Mouse (Mus musculus): ENCODE data around the gene Kcnmb1.

Gene Kcnmb1

DNA sequence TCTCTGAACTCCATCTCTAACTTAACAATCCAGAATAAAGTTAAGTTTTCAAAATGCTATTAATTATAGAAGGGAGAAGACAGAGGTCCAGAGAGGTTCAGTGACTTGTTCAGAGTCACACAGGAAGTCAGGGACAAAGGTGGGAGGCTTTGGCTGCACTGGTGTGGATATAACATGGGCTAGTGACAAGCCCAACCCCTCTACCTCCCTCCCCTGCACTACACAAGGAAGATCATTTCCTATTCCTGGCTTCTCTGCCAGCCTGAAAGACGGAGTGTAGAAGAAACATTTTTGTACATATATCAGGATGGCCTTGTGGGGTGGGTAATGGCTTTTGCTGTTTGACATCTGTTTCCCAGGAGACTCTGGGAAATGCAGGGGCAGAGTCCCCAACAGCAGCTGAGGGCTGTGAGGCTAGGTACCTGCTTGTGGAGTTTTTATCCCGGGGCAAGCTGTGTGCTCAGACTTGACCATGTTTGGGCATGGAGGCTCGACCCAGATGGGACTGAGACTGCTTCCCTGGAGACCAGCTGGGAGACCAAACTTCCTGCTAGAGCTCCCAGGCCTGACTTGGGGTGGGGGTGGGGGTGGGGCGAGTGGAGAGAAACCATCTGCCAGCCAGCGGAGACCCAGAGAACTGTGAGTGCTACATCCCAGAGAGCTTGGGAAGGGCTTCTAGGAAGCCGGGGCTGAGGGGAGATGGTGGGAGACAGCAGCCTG lies at the start of gene Kcnmb1:
Kcnmb1 (plus strand) TSS at position 326 of the 720 bp plus-strand sequence.
- in situ Hi-C loops (cut with MboI, MseI): no loop called here

DNA sequence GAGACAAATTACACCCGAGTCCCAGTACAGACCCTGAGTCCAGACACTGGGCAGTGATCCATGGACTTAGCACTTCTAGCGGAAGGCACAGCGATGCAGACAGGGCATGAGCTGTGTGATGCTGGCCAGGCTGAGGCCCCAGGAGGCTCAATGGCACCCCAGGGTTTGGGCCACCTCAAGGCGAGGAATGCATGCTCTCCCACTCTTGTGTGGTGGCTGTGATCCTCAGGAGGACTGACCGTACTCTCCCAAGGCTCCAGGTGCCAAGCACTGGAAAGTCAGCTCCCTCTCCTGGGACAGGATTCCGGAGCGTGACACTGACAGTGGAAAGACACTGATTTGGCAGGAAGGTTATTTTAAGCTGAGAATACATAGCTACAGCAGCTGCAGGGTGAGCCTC lies 49.8 kb upstream of the Kcnmb1 start:
- in situ Hi-C loops (cut with MboI, MseI): loop anchor here (5.0 kb wide), 1 partner anchor 181 kb away; no protein-coding TSS in a partner anchor

DNA sequence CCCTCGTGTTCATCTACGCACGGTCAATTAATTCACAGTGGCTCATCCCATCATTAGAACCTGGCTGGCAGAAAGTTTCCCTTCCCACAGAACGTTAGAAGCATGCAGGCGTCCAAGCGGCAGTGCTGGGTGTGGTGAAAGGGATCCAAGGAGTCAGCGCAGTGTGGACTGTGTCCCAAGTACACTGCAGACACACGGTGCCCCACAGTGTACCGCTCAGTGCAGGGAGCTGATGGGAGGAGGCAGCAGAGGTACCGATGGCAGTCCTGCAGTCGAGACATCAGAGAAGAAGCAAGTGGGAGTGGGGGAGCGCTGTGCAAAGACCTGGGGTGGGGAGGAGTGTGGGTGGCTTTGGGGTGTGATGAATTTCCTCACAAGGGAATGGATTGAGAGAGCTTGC lies 48.6 kb upstream of the Kcnmb1 start:
- in situ Hi-C loops (cut with MboI, MseI): loop anchor here (5.0 kb wide), 1 partner anchor 182 kb away; no protein-coding TSS in a partner anchor

DNA sequence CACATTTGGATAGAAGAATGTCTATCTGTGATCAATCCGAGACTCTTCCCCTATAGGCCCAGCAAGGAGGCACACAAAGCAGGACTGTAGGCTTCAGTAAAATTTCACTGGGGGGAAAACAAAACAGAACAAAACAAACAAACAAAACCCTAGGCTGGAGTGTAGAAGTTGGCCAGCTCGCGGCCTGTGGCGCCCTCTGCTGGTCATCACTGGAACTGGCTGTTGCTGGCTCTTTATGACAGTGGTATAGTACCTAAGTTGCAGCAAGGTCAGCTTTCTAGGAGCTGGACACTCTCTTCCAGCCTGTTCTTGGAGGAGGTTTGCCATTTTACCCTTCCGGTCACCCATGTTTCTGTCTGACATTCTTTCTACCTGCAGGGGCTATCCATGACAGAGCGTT lies 45.2 kb upstream of the Kcnmb1 start:
- in situ Hi-C loops (cut with MboI, MseI): no loop called here

DNA sequence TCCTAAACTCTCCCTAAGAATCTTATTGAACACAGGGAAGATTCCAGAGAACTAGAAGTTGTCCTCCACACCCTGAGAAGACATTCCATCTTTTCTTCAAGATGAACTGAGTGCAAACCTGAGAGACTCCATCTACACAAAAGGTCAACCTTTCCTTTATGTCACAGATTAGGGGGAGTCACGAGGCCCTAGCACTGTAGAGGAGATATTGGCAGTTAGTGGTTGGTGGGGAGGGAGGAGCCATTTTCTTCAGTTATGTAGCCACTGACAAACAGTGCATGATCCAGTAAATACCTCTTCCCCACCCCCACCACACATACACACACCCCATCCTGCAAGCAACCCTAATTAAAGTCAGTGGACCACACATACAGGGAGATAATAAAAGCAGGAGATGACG lies 44.4 kb upstream of the Kcnmb1 start:
- in situ Hi-C loops (cut with MboI, MseI): no loop called here

DNA sequence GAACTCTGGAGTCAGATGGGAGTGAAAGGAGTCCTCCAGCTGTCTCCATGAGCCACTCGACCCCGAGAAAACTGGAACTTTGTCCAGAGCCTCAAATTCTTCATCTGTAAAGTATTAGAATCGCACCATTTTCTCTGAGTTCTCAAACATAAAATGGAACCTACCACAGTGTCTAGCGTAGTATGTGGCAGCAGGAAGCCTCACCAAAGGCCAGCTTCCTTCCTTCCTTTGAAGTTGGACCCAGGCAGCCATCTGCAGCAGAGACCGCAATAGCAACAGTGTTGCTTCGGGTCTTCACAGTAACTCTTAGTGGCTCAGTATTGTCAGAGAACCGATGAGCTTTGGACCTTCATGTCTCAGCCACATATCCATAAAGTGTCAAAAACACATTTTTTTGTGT lies 43.0 kb upstream of the Kcnmb1 start:
- in situ Hi-C loops (cut with MboI, MseI): no loop called here

DNA sequence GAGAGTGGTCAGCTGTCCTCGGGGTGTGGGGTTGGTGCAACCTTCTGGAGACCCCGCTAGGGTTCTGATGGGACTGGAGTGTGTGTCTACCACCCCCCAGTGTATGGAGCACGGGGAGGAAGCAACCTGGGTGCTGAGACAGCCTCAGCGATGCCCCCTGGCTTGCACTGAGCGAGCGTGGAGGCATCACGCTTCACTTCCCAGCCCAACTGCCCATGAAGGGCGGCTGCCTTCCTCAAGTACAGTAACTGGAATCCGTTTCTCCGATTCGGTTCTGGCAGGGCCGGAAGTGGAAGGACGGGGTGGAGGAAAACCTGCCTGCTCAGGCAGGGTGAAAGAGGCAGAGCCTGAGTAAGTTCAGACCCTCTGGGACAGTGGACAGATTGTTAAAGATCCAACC lies 41.4 kb upstream of the Kcnmb1 start:
- in situ Hi-C loops (cut with MboI, MseI): no loop called here

DNA sequence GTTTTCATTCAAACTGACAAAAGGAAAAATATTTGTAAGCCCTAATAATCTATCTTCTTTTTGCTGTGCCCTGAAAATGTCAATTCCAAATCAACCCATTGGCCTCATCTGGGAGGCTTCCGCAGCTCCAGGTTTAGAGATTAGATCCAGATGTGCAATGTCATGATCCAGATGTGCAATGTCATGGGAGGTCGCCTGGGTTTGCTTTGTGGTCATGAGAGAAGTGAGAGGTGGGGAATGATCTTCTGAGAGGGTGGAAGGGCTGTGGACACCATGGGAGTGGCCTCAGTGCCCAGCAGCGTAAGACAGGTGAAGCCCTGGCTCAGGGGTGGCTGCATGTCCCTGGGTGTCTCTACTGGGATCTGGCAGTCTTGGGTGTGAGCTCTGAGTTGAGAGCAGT lies 39.8 kb upstream of the Kcnmb1 start:
- in situ Hi-C loops (cut with MboI, MseI): no loop called here

DNA sequence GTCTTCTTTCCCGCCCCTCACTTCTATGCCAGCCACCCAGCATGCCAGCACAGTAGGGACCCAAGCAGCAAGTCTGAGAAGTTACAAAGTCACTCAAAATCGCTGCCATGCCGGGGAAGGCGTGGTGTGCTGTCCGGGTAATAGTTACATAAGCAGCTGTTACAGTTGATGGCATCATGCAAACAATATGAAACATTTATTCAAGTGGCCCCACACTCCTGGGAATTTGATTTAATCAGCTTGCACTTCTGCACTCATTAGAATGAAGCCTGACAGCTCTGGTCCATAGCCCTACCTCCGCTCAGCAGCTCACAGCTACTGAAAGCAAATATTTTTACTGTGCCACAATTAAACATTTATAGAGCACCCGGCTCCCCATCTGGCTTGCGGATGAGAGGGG lies 37.0 kb upstream of the Kcnmb1 start:
- in situ Hi-C loops (cut with MboI, MseI): no loop called here

DNA sequence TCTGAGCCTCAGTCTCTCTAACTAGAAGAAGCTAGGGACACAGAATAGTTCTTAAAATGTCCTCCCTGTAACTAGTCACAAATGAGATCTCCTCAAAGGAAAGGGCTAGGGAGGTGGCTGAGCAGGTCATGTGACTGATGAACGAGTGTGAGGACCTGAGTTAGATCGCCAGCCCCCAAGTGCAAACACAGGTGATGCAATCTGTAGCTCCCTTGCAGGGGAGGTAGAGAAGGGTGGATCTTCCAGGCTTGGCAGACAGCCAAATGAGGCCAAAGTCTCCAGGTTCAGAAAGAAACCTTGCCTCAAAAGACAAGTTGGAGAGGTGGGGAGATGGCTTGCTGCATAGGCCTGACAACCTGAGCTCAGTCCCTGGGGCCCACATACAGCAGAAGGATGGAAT lies 36.3 kb upstream of the Kcnmb1 start:
- in situ Hi-C loops (cut with MboI, MseI): no loop called here

DNA sequence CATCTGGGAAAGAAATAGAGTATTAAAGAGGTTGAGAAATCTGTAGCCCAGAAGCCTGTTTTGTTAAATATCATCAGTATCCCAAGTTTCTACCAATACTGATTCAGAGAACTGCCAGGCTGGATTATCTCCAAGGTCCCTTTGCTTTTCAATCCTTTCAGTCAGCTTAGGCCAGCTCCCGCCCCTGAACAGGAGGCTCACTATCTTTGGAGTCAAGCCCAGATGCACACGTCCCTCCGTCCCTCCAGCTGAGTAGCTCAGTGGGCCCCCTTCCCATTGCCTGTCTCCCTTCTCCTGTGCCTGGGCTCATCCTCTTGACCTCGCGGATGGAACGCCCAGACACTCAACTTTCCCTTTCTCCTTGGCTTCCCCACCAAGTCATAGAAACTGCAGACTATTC lies 35.5 kb upstream of the Kcnmb1 start:
- in situ Hi-C loops (cut with MboI, MseI): no loop called here

DNA sequence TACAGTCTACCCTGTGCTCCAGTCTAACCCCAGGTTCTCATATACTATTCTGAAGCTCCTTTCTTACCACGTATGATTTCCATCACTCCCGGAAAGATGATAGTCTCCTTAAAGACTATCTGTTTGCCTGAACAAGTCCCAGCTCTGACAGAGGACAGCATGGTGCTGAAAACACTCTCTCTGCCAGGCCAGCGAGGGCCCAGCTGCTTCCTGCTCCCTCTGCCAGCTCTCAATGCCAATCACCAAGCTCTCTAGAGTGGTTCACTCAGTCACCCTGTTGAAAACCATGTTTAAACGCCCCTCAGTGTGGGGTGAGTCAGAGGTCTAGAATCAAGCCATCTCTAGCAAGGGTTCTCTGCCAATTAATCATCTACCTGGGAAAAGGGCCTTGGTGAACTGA lies 35.0 kb upstream of the Kcnmb1 start:
- in situ Hi-C loops (cut with MboI, MseI): no loop called here

DNA sequence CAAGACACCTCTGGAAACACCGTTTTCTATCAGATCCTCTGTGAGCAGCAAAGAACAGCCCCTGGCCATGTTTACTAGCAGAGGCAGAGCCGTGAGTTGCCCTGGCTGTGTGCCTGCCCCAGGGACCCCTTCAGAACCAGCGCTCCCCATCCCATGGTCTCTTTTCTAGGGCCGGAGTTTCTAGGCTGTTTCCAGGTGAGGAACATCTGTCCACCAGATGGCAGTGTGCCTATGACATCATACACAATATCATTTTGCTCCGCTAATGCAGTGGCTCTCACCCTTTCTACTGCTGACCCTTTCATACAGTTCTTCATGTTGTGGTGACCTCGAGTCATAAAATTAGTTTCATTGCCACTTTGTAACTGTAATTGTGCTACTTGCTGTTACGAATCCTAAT lies 34.2 kb upstream of the Kcnmb1 start:
- in situ Hi-C loops (cut with MboI, MseI): no loop called here

DNA sequence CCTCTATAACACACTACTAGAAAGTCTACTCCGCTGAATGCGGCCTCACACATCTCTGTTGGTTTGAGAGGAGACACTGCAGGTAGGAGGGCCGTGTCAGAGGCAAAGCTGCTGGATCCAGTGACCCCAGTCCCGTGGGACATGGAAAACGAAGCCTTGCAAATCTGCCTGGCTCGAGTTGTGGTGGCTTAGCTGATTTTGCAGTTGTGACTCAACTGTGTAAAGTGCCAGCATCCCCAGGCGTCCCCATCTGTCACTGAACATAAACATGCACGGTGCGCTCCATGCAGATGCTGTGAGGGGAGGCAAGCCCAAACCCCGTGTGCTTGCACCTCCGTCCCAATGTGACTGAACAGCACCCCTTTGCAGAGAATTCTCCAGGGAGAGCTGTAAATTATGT lies 33.4 kb upstream of the Kcnmb1 start:
- in situ Hi-C loops (cut with MboI, MseI): no loop called here

DNA sequence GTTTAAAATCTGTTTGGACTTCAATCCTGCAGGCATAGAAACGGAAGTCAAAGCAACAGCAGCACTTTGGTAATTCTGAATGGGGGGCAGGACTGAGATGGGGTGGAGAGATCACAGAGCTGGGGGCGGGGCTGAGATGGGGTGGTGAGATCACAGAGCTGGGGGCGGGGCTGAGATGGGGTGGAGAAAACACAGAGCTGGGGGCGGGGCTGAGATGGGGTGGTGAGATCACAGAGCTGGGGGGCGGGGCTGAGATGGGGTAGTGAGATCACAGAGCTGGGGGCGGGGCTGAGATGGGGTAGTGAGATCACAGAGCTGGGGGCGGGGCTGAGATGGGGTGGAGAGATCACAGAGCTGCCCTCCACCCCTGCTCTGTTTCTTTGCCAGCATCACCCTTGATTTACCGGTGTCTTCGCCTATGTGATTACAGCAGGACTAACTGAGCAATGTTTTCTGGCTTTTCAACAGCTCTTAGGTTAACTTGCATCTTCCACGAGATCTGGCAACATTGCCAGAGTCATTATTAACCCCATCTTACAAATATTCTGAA lies 30.9 kb upstream of the Kcnmb1 start:
- in situ Hi-C loops (cut with MboI, MseI): loop anchor here (5.0 kb wide), 1 partner anchor 75 kb away; no protein-coding TSS in a partner anchor

DNA sequence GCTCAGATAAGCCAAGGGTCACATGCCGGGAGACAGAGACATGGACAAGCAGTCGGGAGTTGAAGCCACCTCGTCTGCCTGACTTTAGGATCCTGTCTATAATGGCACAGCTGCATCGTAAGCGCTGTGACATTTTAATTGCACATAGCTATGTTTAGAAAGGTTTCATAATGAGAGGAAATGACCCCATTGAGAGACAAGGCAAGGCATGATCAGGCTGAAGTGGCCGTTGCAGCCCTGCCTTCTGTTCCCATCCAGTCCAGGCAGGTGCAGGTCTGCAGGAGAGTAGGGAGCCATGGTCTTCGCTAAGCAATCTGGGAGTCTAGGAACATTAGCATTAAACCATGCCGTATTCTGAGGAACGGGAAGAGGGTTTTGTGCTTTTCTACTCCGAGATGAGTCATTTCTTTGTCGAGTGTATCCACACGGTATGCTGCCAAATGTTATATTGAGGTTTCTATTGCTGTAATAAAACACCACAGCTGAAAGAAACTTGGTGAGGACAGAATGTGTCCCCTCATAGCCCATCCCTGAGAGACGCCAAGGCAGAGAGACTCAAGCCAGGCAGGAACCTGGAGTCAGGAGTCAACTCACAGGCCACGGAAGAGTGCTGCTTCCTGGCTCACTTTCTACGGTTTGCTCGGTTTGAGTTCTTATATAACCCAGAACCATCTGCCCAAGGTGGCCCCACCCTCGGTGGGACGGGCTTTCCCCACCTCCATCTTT lies 30.3 kb upstream of the Kcnmb1 start:
- in situ Hi-C loops (cut with MboI, MseI): loop anchor here (5.0 kb wide), 1 partner anchor 75 kb away; no protein-coding TSS in a partner anchor

DNA sequence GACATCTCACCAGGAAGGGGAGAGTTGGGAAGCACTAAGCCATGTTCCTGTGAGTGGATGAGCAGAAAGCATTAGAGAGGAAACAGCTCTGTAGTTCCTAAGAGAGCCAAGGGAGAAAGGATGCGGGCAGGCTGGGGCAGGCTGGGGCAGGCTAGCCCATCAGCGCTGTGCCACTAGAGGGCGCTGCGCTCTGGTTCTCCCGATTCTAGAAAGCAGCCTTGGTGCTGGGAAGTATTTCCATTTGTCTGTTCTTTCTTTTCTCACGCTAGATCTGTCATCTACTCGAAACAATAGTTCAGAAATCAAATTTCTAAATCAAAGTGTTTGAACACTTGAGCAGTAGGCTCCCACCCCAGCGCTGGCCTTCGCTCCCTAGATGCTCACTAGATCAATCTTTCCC lies 28.5 kb upstream of the Kcnmb1 start:
- in situ Hi-C loops (cut with MboI, MseI): loop anchor here (5.0 kb wide), 1 partner anchor 73 kb away; no protein-coding TSS in a partner anchor

DNA sequence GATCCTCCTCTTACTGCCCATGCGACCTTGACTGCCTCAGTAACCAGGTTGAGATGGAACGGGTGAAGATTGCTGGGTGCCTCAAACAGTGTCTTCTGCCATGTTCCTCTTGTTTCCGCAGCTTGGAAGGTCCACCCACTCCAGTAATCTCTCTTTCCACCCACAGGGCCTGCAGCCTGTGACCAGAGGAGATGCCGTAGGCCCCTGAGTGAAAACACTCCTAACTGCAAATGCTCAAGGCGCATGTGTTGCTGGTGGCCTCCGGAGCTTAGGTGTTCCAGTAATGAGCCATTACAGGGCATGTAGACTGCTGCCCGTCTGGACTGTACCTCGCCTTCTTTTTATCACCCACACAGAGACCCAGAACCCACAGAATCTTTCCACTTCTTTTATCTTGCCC lies 25.2 kb upstream of the Kcnmb1 start:
- in situ Hi-C loops (cut with MboI, MseI): no loop called here

DNA sequence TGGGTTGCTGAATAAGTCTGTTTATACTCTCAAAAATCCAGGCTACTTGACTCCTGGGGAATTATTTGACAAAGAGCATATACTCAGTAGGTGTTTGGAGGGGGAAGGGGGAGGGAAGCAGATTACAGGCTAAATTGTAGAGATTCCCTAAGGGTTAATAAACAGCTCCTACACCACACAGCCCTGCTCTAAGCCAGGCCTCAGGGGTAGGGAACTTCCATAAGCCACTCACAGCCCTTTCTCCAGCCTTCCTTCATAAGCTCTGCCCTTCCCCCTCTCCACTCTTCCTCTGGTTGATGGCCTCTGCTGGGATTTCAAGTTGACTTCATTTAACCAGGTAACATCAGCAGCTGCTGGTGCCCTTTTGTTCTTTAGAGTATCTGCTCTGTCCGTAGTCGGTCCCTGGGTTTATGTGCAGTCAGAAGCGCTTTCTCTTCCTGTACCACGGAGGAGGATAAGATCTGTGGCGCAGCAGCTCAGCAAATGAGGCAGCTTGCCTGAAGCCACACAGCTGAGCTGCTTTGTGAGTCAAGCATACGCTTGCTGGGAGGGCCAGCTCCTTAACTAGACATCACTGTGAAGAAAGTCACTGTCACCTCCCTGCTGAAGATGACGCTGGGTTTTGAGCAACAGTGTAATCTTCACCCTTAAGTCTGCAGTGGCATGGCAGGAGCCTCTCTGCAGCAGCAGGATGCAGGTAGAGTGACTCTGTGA lies 24.1 kb upstream of the Kcnmb1 start:
- in situ Hi-C loops (cut with MboI, MseI): no loop called here

DNA sequence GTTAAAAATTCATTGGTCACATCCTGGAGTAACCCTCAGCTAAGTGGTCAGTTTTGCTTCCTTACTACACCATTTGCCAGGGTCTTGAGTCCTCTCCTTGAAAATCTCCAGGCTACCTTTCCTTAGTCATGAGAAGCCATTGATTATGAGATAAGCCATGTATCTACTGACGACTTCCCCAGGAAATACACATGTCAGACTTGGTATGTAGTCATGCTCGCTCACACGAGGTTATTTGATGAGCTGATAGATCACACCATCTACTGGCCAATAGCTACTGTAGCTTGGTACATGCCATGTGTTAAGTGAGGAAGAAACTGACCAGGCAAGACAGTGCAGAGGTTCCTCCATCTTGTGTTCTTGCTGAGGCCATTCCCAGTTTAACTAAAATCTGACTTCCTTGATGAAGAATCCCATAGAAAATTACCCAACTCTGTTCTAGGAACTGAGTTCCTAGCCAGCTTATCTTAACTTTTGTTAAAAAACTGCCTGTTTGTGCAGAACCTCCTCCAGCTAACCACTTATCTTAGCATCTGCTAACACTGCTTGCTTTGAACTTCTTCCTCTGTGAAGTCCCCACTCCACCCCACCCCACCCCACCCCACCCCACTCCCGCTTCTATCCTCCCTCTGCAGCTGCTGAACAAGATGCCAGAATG lies 23.2 kb upstream of the Kcnmb1 start:
- in situ Hi-C loops (cut with MboI, MseI): loop anchor here (10.0 kb wide), 2 partner anchors 135 to 1475 kb away; no protein-coding TSS in a partner anchor

DNA sequence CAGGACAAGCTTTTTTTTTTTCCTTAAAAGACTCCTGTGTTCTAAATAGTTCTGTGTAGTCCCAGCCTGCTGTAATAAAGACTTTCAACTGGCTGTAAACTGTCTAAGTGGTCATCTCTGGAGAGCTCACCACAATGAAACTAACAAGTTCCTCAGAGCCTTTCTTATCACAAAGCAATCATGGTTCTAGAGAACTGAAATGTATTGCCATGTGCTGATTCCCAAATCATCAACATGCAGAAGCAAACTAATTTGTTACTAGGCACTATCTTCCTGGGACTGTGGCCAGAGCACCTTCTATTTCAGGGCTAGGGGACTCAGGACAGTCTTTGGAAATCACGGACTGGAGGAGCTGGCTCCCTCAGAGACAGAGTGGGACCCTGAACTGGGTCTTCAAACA lies 19.2 kb upstream of the Kcnmb1 start:
- in situ Hi-C loops (cut with MboI, MseI): loop anchor here (10.0 kb wide), 2 partner anchors 131 to 1479 kb away; no protein-coding TSS in a partner anchor

All from T-helper 1 cell (primary cell).